Mouse (Mus musculus): ENCODE data around the gene Smad3.

- TF ChIP-seq CTCF (IDR thresholded peaks at IDR 0.05; ENCODE audit: extremely low read depth, insufficient read depth, insufficient read length, insufficient replicate concordance) (no peak), POLR2A (IDR thresholded peaks at IDR 0.05; ENCODE audit: low read depth, low read length) (no peak)
These were observed 36.1 kb downstream of the Smad3 start for GRCm38 (mm10) chr9:63721573-63722275.

All from spleen, adult 2 months (tissue).